Mouse (Mus musculus) cerebellum, postnatal 14 days (tissue): ENCODE data around the gene Trappc13.

Experiments used
- DNase-seq, 2 experiments: peaks; one replicate each; pipeline ENCODE4 v3.0.0; 2021; ENCODE audit warnings: mixed read lengths in 2 of 2

The Trappc13 gene

GRCm38 (mm10) chr13:104113782-104114181 is 64.5 kb downstream of the Trappc13 start:
- peak in 1 of 2 experiments; percentile 29 for DNase-seq

- no peak for DNase-seq
Measured at GRCm38 (mm10) chr13:104112266-104112900, 65.9 kb downstream of the Trappc13 start.

- no peak for DNase-seq
Measured at GRCm38 (mm10) chr13:104110526-104110925, 67.7 kb downstream of the Trappc13 start.

GRCm38 (mm10) chr13:104109816-104110521 is 68.3 kb downstream of the Trappc13 start:
- peak; percentile 78 to 82 for DNase-seq

GRCm38 (mm10) chr13:104109288-104109815 is 68.9 kb downstream of the Trappc13 start, which contains the start of the genes Nln and Sgtb:
Gene Nln, minus strand, starts transcription at chr13:104109614.
Gene Sgtb, plus strand, starts transcription at chr13:104109741.
- peak; percentile 91 to 95 for DNase-seq

- peak in 1 of 2 experiments; percentile 17 for DNase-seq
Measured at GRCm38 (mm10) chr13:104108651-104109287, 69.5 kb downstream of the Trappc13 start.

GRCm38 (mm10) chr13:104101606-104102235 is 76.5 kb downstream of the Trappc13 start:
- DNase-seq: no peak

GRCm38 (mm10) chr13:104100416-104100815 is 77.9 kb downstream of the Trappc13 start:
- no peak for DNase-seq

GRCm38 (mm10) chr13:104097190-104097589 is 81.1 kb downstream of the Trappc13 start:
- no peak for DNase-seq

GRCm38 (mm10) chr13:104095955-104096354 is 82.3 kb downstream of the Trappc13 start:
- DNase-seq: no peak

GRCm38 (mm10) chr13:104094531-104095385 is 83.5 kb downstream of the Trappc13 start:
- no peak for DNase-seq
